Mouse (Mus musculus) intestine, embryonic 14.5 days (tissue): Measurements from ENCODE around the gene Shld1. TPM values are rescaled to one million over a fixed set of nuclear protein-coding genes. Genes with fewer than 3 reads are reported as not detected.
A peak's percentile ranks its signal among the peaks of the same experiment; 100 is the strongest.

Source experiments
- ATAC-seq: fragments of 200-750 bp; cut with Nextera tagmentation; replicated peaks from 2 replicates; pipeline ENCODE4 v1.8.0; 2017; ENCODE audit warnings: low read depth, moderate number of reproducible peaks, moderate TSS enrichment, moderate library complexity; ENCODE audit not compliant: low FRiP score, low TSS enrichment
- DNase-seq: peaks from one replicate; pipeline ENCODE4 v3.0.0-alpha.2; 2018; ENCODE audit warnings: low spot score
- H3K27ac ChIP-seq: fragments of 300-500 bp; sonication (generic); 2 replicates; pipeline ENCODE4 v1.5.1; 2014; ENCODE audit warnings: low read depth, mild to moderate bottlenecking, control low read depth
- H3K27me3 ChIP-seq: fragments of 300-500 bp; sonication (generic); replicated peaks from 2 replicates; pipeline ENCODE4 v1.6.1; 2014; ENCODE audit warnings: low read length, control low read depth; ENCODE audit not compliant: control insufficient read depth, insufficient read depth
- H3K36me3 ChIP-seq: fragments of 300-500 bp; sonication (generic); 2 replicates; pipeline ENCODE4 v1.6.1; 2014; ENCODE audit warnings: low read length, control low read depth; ENCODE audit not compliant: control insufficient read depth, insufficient read depth
- H3K4me1 ChIP-seq: fragments of 300-500 bp; sonication (generic); replicated peaks from 2 replicates; pipeline ENCODE4 v1.6.1; 2014; ENCODE audit warnings: low read length, control low read depth, mixed read lengths; ENCODE audit not compliant: control insufficient read depth, insufficient read depth
- H3K4me2 ChIP-seq: fragments of 300-500 bp; sonication (generic); 2 replicates; pipeline ENCODE4 v1.6.1; 2014; ENCODE audit warnings: low read length
- H3K4me3 ChIP-seq: fragments of 300-500 bp; sonication (generic); 2 replicates; pipeline ENCODE4 v1.5.1; 2014; ENCODE audit warnings: low read depth, low read length, control low read depth, mixed read lengths
- H3K9ac ChIP-seq: fragments of 300-500 bp; sonication (generic); 2 replicates; pipeline ENCODE4 v1.6.1; 2014; ENCODE audit warnings: mild to moderate bottlenecking, low read length
- H3K9me3 ChIP-seq: fragments of 300-500 bp; sonication (generic); 2 replicates; pipeline ENCODE4 v1.6.1; 2016; ENCODE audit warnings: low read length, control low read depth; ENCODE audit not compliant: control insufficient read depth
- WGBS: fragments of 180-500 bp; shearing (Covaris S2); extraction: QIAGEN DNeasy Blood & Tissue Kit; methylation state at CpG from one replicate; pipeline ENCODE4 v1.1.7; 2014; 5-methylcytosine and 5-hydroxymethylcytosine counted together
- polyA plus RNA-seq: library from polyadenylated mRNA; unstranded; fragments of >200 nt; fragmentation: Nextera tagmentation; extraction: Ambion mirVana; gene quantifications from 2 replicates; pipeline ENCODE4 v1.2.1, GENCODE M21; 2014

Shld1 gene
- polyA plus RNA-seq, 1 experiment from 2014 or later = 13.6 TPM

DNA sequence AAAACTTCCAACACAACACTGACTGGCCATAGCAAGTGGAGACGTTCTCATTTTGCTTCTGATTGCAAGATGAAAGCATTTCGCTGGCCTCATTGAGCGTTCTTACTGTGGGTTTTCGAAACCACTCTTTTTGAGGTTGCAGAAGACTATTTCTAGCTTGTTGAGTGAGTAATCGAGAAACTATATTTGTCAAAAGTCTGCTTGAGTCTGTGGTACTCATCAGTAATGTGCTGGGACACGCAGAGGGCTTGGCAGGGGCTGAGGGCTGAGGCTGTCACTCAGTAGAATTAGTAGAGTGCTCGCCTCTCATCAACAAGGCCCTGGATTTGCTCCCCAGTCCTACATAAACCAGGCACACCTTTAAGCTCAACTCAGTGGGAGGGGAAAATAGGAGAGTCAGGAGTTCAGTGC lies 1.9 kb downstream of the Shld1 start:
- WGBS = 84% methylated on average over 7 of the region's 7 CpGs
- ATAC-seq (no peak), DNase-seq (no peak)
- Histone ChIP-seq H3K4me2 (no peak overlapping the region), H3K9me3 (no peaks in the 10 kb centered on the region), H3K4me1 (no peaks in the 10 kb centered on the region), H3K27ac (no peak overlapping the region), H3K36me3 (no peaks in the 10 kb centered on the region), H3K9ac (no peak overlapping the region), H3K27me3 (no peaks in the 10 kb centered on the region), H3K4me3 (no peak overlapping the region)

DNA sequence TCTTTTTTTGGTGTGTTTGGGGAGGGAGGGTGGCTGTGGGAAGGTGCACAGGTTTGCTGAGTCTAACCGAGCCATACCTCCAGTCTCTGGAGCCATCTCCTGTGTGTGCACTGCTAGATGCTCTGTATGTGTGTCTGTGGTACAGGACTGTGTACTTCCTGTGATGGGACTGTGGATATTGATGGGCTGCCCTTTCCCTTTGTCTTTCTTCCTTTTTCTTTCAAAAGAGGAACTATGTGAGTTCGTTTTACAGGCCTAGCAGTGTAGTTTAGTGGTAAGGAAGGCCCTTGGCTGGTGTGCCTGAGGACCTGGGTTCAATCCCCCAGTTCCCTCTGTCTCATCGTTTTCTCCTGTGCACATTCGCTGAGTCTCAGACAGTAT lies 2.4 kb downstream of the Shld1 start:
- Histone ChIP-seq H3K27ac (0 out of 2 replicates have a peak overlapping the region, but pooled peaks have one; percentile 47), H3K9me3 (no peaks in the 10 kb centered on the region), H3K4me3 (no peak overlapping the region), H3K27me3 (no peaks in the 10 kb centered on the region), H3K4me2 (no peak overlapping the region), H3K36me3 (no peaks in the 10 kb centered on the region), H3K9ac (0 out of 2 replicates have a peak overlapping the region, but pooled peaks have one; percentile 7), H3K4me1 (no peaks in the 10 kb centered on the region)
- ATAC-seq (no peak), DNase-seq (no peak)
- WGBS = 45% methylated on average over 4 of the region's 4 CpGs

DNA sequence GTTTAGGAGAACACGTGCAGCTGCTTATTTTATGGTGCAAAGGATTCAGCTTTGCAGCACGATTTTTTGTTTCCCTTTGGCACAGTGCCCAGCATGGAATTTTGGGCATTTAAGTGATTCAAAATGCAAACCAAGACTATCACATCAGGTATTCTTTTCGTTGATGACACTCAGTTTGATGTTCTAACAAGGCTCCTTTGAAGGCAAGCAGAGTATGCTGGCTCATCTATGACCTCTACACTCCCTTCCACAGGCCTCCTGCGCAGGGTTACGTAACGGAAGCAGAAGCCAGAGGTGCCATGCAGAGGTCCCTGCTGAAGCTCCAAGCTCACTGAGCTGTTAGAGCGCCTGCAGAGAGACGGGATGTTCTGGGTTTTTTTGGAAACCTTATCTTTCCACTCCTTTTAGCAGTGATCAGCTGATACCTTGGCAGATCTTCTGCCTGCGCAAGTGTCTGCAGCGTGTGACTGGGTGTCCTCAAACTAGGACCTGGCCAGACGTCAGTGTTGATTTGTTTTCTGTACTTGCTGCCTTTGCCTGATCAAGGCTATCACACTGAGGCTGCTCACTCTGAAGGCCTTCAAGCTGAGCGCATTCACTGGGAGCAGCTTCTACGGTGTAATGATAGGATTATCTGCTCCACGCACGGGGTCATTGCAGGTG lies 3.0 kb downstream of the Shld1 start:
- no peak overlapping the region for H3K9ac ChIP-seq
- no peak for ATAC-seq
- DNase-seq = no peak
- no peaks in the 10 kb centered on the region for H3K27me3 ChIP-seq
- no peaks in the 10 kb centered on the region for H3K9me3 ChIP-seq
- WGBS = 55% methylated on average over 15 of the region's 15 CpGs
- no peaks in the 10 kb centered on the region for H3K4me1 ChIP-seq
- H3K36me3 ChIP-seq = no peaks in the 10 kb centered on the region
- H3K4me3 ChIP-seq = no peak overlapping the region
- 0 out of 2 replicates have a peak overlapping the region, but pooled peaks have one; percentile 47 for H3K27ac ChIP-seq
- H3K4me2 ChIP-seq = no peak overlapping the region

DNA sequence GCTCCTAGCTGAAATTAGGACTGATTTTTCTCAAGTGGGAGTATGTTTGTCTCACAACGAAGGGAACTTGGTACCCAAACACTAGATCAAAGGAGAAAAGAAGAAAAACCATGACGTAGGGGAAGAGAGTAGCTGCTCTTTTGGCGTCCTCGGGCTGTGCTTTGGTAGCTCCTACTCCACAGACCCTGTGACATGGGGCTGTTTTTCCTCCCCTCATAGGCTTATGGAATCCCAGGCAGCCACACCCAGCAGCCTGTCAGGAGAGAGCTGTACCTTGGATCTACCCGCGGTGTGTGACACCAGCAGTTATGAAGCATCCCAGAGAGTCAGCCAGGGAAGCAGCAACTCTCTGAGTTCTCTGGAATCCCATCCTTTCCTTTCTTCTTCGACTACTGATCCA lies 5.0 kb downstream of the Shld1 start:
- no peak for ATAC-seq
- H3K4me2 ChIP-seq = no peak overlapping the region
- H3K9ac ChIP-seq = no peak overlapping the region
- H3K27me3 ChIP-seq = no peaks in the 10 kb centered on the region
- no peak overlapping the region for H3K27ac ChIP-seq
- 0 out of 2 replicates have a peak, but pooled peaks cover 4% of the 10 kb centered on the region for H3K36me3 ChIP-seq
- no peak overlapping the region for H3K4me3 ChIP-seq
- no peaks in the 10 kb centered on the region for H3K9me3 ChIP-seq
- 63% methylated on average over 7 of the region's 7 CpGs for WGBS
- no peak for DNase-seq
- no peaks in the 10 kb centered on the region for H3K4me1 ChIP-seq

DNA sequence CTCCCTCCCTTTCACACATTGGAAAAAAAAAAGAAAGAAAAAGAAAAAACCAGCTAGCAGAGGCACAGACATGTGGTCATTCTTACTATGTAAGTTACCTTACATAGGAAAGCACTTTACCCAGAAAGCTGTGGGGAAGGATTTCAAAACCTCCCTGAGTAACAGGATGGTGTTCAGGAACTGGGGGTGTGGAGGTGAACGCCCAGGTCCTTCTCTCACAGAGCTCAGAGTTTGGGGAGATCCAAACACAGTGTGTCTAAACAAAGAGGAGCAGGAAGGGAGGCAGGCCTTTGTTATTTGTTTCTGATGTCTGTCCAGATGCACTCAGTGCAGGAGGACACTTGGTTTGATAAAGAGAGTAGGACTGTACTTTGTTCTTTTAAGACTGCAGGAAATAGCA lies 5.6 kb downstream of the Shld1 start:
- DNase-seq = no peak
- no peak for ATAC-seq
- Histone ChIP-seq H3K36me3 (0 out of 2 replicates have a peak, but pooled peaks cover 4% of the 10 kb centered on the region), H3K9ac (no peak overlapping the region), H3K27me3 (no peaks in the 10 kb centered on the region), H3K4me2 (no peak overlapping the region), H3K9me3 (no peaks in the 10 kb centered on the region), H3K4me3 (no peak overlapping the region), H3K27ac (no peak overlapping the region), H3K4me1 (no peaks in the 10 kb centered on the region)
- 45% methylated on average over 1 of the region's 1 CpGs for WGBS

DNA sequence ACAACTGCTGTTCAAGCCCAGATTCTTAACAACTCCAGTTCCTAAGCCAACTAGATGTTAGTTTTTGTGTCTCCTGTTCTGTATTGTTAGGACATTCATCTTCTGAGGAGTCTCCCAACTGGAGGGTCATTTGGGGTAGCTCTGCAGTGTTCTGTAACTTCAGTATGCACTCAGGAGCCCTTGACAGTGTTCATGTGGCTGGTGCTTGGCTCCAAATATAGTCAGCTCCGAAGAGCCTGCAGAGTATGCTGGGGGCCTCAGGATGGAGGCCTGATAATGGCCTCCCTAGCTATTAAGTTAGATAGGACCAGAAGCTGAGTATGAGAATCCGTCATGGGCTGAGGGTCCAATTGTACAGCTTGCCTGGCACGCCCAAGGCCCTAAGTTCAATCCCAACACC lies 7.2 kb downstream of the Shld1 start:
- Histone ChIP-seq H3K9me3 (no peaks in the 10 kb centered on the region), H3K4me1 (no peaks in the 10 kb centered on the region), H3K4me3 (no peak overlapping the region), H3K27ac (no peak overlapping the region), H3K4me2 (no peak overlapping the region), H3K27me3 (no peaks in the 10 kb centered on the region), H3K9ac (no peak overlapping the region), H3K36me3 (0 out of 2 replicates have a peak, but pooled peaks cover 4% of the 10 kb centered on the region)
- ATAC-seq (no peak), DNase-seq (no peak)
- WGBS = 92% methylated on average over 3 of the region's 3 CpGs

DNA sequence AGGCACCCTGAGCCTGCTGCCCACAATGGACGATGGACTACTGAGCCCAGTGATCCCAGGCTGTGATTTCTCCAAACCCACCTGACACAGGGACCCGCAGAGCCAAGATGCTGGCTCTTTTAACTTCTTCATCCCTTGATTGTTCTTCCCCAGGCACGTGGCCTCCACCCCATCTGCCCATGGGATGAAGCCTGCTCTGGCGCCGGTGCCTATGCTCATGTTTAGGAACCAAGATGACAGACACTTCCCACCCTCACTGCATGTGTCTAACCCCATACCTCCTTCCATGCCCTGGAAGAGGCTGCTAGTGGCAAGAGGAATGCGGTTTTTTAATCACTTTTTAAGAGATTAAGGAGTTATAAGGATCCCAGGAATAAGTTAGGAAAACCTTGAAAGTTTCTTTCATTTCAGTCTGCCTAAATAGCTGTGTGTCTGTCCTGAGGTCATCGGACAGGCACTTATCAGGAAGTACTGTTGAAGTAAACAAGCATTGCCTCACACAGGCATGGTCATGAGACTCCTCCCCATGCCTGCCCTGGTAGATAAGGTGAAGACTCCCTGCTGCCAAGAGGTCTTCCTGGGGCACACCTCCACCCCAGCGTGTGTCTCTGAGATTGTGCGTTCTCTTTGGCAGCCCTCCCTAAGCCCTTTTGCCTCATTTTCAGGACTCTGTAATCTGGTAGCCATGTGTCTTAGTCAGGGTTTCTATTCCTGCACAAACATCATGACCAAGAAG lies 8.8 kb downstream of the Shld1 start:
- no peaks in the 10 kb centered on the region for H3K9me3 ChIP-seq
- 72% methylated on average over 9 of the region's 9 CpGs for WGBS
- 0 out of 2 replicates have a peak, but pooled peaks cover 4% of the 10 kb centered on the region for H3K36me3 ChIP-seq
- DNase-seq = no peak
- ATAC-seq = no peak
- H3K27ac ChIP-seq = no peak overlapping the region
- no peak overlapping the region for H3K4me3 ChIP-seq
- no peaks in the 10 kb centered on the region for H3K27me3 ChIP-seq
- H3K4me1 ChIP-seq = no peaks in the 10 kb centered on the region
- H3K9ac ChIP-seq = no peak overlapping the region
- no peak overlapping the region for H3K4me2 ChIP-seq

DNA sequence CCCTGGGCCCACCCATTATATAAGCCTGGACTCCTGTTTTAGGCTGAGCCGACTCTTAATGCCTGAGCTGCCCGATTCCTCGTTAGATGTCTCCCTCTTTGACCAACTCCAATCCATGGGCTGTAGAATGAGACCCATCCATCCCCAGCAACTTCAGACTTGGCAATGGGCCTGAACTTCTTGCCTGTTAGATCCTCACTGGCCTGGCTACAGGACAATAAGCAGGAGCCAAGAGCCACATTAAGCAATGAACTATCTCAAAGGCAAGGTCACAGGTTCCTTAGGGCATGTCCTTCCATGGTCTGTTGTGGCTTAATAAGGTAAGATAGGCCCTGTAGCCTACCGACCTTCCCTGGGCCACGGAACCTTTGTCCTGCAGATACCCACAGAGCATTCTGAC lies 9.8 kb downstream of the Shld1 start:
- Histone ChIP-seq H3K4me2 (no peak overlapping the region), H3K27ac (no peak overlapping the region), H3K36me3 (0 out of 2 replicates have a peak, but pooled peaks cover 4% of the 10 kb centered on the region), H3K9ac (no peak overlapping the region), H3K4me3 (no peak overlapping the region), H3K4me1 (no peaks in the 10 kb centered on the region), H3K9me3 (no peaks in the 10 kb centered on the region), H3K27me3 (no peaks in the 10 kb centered on the region)
- 84% methylated on average over 5 of the region's 5 CpGs for WGBS
- DNase-seq = no peak
- ATAC-seq = no peak
